Mouse (Mus musculus): ENCODE data around the gene Spata13.

DNA sequence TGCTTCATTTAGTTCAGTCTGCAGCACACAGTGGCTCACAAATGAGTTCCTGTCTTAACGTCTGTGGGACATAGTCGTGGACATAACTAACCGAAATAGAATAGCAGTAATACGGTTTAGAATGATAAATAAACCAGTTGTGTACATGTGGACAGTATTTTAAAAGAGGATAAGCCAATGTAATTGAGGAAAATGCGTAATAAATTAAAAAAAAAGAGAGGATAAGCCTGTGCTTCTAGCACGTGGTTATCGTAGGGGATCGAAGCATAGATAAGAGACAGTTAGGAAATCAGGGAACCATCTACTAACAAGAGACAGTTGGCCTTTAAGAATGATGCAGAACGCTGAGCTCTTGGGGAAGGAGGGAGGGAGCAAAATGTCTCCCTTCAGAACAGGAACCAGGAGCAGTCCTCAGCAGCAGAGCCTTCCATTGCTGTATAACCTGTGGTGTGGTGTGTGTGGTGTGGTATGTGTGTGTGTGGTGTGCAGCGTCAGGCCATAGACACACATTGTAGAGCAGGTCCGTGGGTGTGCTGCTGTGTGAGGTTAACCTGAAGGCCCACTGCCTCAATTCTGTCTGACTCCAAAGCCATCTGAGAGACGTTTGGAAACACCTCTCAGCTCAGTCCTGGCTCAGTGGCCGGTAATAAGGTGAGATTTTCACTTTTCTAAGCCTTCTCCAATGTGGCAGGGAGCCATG lies 102.2 kb downstream of the Spata13 start:
- no peak for TF ChIP-seq GATA1 (IDR thresholded peaks at IDR 0.05; ENCODE audit: low read length)
- TF ChIP-seq TAL1 (IDR thresholded peaks at IDR 0.05; ENCODE audit: low read length) = no peak

Measured in erythroblast, embryonic 14.5 days (primary cell).